Mouse (Mus musculus) testis, adult 2 months (tissue): ENCODE measurements around the gene Irs1.

Experiments
- CTCF ChIP-seq: fragments of 200-500 bp; IDR thresholded peaks from 2 replicates; pipeline ENCODE4 v1.5.1; 2012; ENCODE audit warnings: low read depth, mild to moderate bottlenecking, inconsistent platforms, low read length, moderate library complexity; ENCODE audit not compliant: control insufficient read depth, insufficient read depth, insufficient replicate concordance
- POLR2A ChIP-seq: fragments of 200-500 bp; IDR thresholded peaks from 2 replicates; pipeline ENCODE4 v1.6.1; 2012; ENCODE audit warnings: low read depth, mild to moderate bottlenecking, inconsistent platforms, low read length, moderate library complexity; ENCODE audit not compliant: control insufficient read depth

GRCm38 (mm10) chr1:82292771-82293170 lies 1.6 kb upstream of the Irs1 start:
- TF ChIP-seq CTCF (no peak), POLR2A (no peak)
